Mouse (Mus musculus): ENCODE results near the gene Ubap1l.

The Ubap1l gene

GRCm38 (mm10) chr9:65358956-65359480 lies 1.8 kb upstream of the Ubap1l start:
- no peaks in the 10 kb centered on the region for H3K27me3 ChIP-seq (ENCODE audit: insufficient read depth, low read length)
- peaks cover 20% of the 10 kb centered on the region for H3K4me1 ChIP-seq (replicated peaks; ENCODE audit: low read depth, low read length)
- H3K9me3 ChIP-seq (ENCODE audit: low read length) = no peaks in the 10 kb centered on the region
- peaks cover 87% of the 10 kb centered on the region for H3K36me3 ChIP-seq (ENCODE audit: insufficient read depth, low read length)
- no peak overlapping the region for H3K4me3 ChIP-seq (replicated peaks; ENCODE audit: low read length)
- TF ChIP-seq NANOG (IDR thresholded peaks at IDR 0.05; ENCODE audit: borderline replicate concordance, low read length) = no peak
- TF ChIP-seq CTCF (conservative IDR thresholded peaks at IDR 0.05; ENCODE audit: low read length) = no peak
- no peak for TF ChIP-seq POU5F1 (IDR thresholded peaks at IDR 0.05; ENCODE audit: borderline replicate concordance, low read length)

GRCm38 (mm10) chr9:65363684-65364083 lies 2.8 kb downstream of the Ubap1l start:
- no peaks in the 10 kb centered on the region for H3K9me3 ChIP-seq (ENCODE audit: low read length)
- no peaks in the 10 kb centered on the region for H3K27me3 ChIP-seq (ENCODE audit: insufficient read depth, low read length)
- peaks cover 13% of the 10 kb centered on the region; the same call in 1 of the 2 replicates for H3K4me1 ChIP-seq (replicated peaks; ENCODE audit: low read depth, low read length)
- TF ChIP-seq NANOG (IDR thresholded peaks at IDR 0.05; ENCODE audit: borderline replicate concordance, low read length) (no peak), CTCF (conservative IDR thresholded peaks at IDR 0.05; ENCODE audit: low read length) (no peak), POU5F1 (IDR thresholded peaks at IDR 0.05; ENCODE audit: borderline replicate concordance, low read length) (no peak)
- no peak overlapping the region for H3K4me3 ChIP-seq (replicated peaks; ENCODE audit: low read length)
- peaks cover 52% of the 10 kb centered on the region for H3K36me3 ChIP-seq (ENCODE audit: insufficient read depth, low read length)

- Histone ChIP-seq H3K9me3 (ENCODE audit: low read length) (no peaks in the 10 kb centered on the region), H3K4me1 (replicated peaks; ENCODE audit: low read depth, low read length) (peaks cover 19% of the 10 kb centered on the region), H3K27me3 (ENCODE audit: insufficient read depth, low read length) (peaks cover under 1% of the 10 kb centered on the region; the same call in 1 of the 2 replicates), H3K4me3 (replicated peaks; ENCODE audit: low read length) (no peak overlapping the region), H3K36me3 (ENCODE audit: insufficient read depth, low read length) (peaks cover 32% of the 10 kb centered on the region)
- no peak for TF ChIP-seq CTCF (conservative IDR thresholded peaks at IDR 0.05; ENCODE audit: low read length)
These were observed 4.9 kb downstream of the Ubap1l start for GRCm38 (mm10) chr9:65365721-65366120.

GRCm38 (mm10) chr9:65371756-65372155 lies 10.9 kb downstream of the Ubap1l start:
- Histone ChIP-seq H3K4me1 (replicated peaks; ENCODE audit: low read depth, low read length) (peaks cover 13% of the 10 kb centered on the region), H3K27me3 (ENCODE audit: insufficient read depth, low read length) (peaks cover 16% of the 10 kb centered on the region), H3K36me3 (ENCODE audit: insufficient read depth, low read length) (peaks cover 23% of the 10 kb centered on the region; the same call in 1 of the 2 replicates), H3K4me3 (replicated peaks; ENCODE audit: low read length) (peak overlapping the region; percentile 72), H3K9me3 (ENCODE audit: low read length) (no peaks in the 10 kb centered on the region)
- no peak for TF ChIP-seq NANOG (IDR thresholded peaks at IDR 0.05; ENCODE audit: borderline replicate concordance, low read length)
- TF ChIP-seq CTCF (conservative IDR thresholded peaks at IDR 0.05; ENCODE audit: low read length) = no peak
- no peak for TF ChIP-seq POU5F1 (IDR thresholded peaks at IDR 0.05; ENCODE audit: borderline replicate concordance, low read length)

GRCm38 (mm10) chr9:65372449-65372848 lies 11.6 kb downstream of the Ubap1l start:
- no peak for TF ChIP-seq POU5F1 (IDR thresholded peaks at IDR 0.05; ENCODE audit: borderline replicate concordance, low read length)
- peak; percentile 66 for TF ChIP-seq CTCF (conservative IDR thresholded peaks at IDR 0.05; ENCODE audit: low read length)
- TF ChIP-seq NANOG (IDR thresholded peaks at IDR 0.05; ENCODE audit: borderline replicate concordance, low read length) = no peak
- Histone ChIP-seq H3K36me3 (ENCODE audit: insufficient read depth, low read length) (peaks cover 29% of the 10 kb centered on the region), H3K9me3 (ENCODE audit: low read length) (no peaks in the 10 kb centered on the region), H3K27me3 (ENCODE audit: insufficient read depth, low read length) (peaks cover 22% of the 10 kb centered on the region), H3K4me3 (replicated peaks; ENCODE audit: low read length) (peak overlapping the region; percentile 72; the same call in 1 of the 2 replicates), H3K4me1 (replicated peaks; ENCODE audit: low read depth, low read length) (peaks cover 13% of the 10 kb centered on the region)

- H3K4me1 ChIP-seq (replicated peaks; ENCODE audit: low read depth, low read length) = peaks cover 8% of the 10 kb centered on the region; the same call in 1 of the 2 replicates
- peaks cover 25% of the 10 kb centered on the region for H3K27me3 ChIP-seq (ENCODE audit: insufficient read depth, low read length)
- TF ChIP-seq NANOG (IDR thresholded peaks at IDR 0.05; ENCODE audit: borderline replicate concordance, low read length) (no peak), CTCF (conservative IDR thresholded peaks at IDR 0.05; ENCODE audit: low read length) (no peak), POU5F1 (IDR thresholded peaks at IDR 0.05; ENCODE audit: borderline replicate concordance, low read length) (no peak)
- H3K9me3 ChIP-seq (ENCODE audit: low read length) = no peaks in the 10 kb centered on the region
- H3K36me3 ChIP-seq (ENCODE audit: insufficient read depth, low read length) = peaks cover 33% of the 10 kb centered on the region
- H3K4me3 ChIP-seq (replicated peaks; ENCODE audit: low read length) = no peak overlapping the region
These were observed 13.8 kb downstream of the Ubap1l start for GRCm38 (mm10) chr9:65374468-65375162.

GRCm38 (mm10) chr9:65375163-65375934 lies 14.5 kb downstream of the Ubap1l start:
- Histone ChIP-seq H3K4me3 (replicated peaks; ENCODE audit: low read length) (no peak overlapping the region), H3K36me3 (ENCODE audit: insufficient read depth, low read length) (peaks cover 33% of the 10 kb centered on the region), H3K4me1 (replicated peaks; ENCODE audit: low read depth, low read length) (peaks cover 8% of the 10 kb centered on the region; the same call in 1 of the 2 replicates), H3K9me3 (ENCODE audit: low read length) (no peaks in the 10 kb centered on the region), H3K27me3 (ENCODE audit: insufficient read depth, low read length) (peaks cover 26% of the 10 kb centered on the region)
- TF ChIP-seq CTCF (conservative IDR thresholded peaks at IDR 0.05; ENCODE audit: low read length) (no peak), POU5F1 (IDR thresholded peaks at IDR 0.05; ENCODE audit: borderline replicate concordance, low read length) (no peak), NANOG (IDR thresholded peaks at IDR 0.05; ENCODE audit: borderline replicate concordance, low read length) (no peak)

- Histone ChIP-seq H3K36me3 (ENCODE audit: insufficient read depth, low read length) (peaks cover 15% of the 10 kb centered on the region), H3K9me3 (ENCODE audit: low read length) (no peaks in the 10 kb centered on the region), H3K27me3 (ENCODE audit: insufficient read depth, low read length) (peaks cover 30% of the 10 kb centered on the region), H3K4me3 (replicated peaks; ENCODE audit: low read length) (no peak overlapping the region), H3K4me1 (replicated peaks; ENCODE audit: low read depth, low read length) (no peaks in the 10 kb centered on the region)
- TF ChIP-seq NANOG (IDR thresholded peaks at IDR 0.05; ENCODE audit: borderline replicate concordance, low read length) = no peak
- no peak for TF ChIP-seq CTCF (conservative IDR thresholded peaks at IDR 0.05; ENCODE audit: low read length)
- no peak for TF ChIP-seq POU5F1 (IDR thresholded peaks at IDR 0.05; ENCODE audit: borderline replicate concordance, low read length)
These were observed 20.3 kb downstream of the Ubap1l start for GRCm38 (mm10) chr9:65381017-65381590.

All from E14TG2a.4 (cell line).